Mouse (Mus musculus) megakaryocyte, embryonic 14.5 days (primary cell): ENCODE results near the gene Focad.

Experiments used
- FLI1 ChIP-seq: IDR thresholded peaks from 2 replicates; pipeline ENCODE4 v1.6.1; 2012; ENCODE audit warnings: low read length, inconsistent platforms, mixed read lengths
- GATA1 ChIP-seq: IDR thresholded peaks from 3 replicates; pipeline ENCODE4 v1.6.1; 2012; ENCODE audit warnings: mixed read lengths, low read length, inconsistent platforms, borderline replicate concordance

DNA sequence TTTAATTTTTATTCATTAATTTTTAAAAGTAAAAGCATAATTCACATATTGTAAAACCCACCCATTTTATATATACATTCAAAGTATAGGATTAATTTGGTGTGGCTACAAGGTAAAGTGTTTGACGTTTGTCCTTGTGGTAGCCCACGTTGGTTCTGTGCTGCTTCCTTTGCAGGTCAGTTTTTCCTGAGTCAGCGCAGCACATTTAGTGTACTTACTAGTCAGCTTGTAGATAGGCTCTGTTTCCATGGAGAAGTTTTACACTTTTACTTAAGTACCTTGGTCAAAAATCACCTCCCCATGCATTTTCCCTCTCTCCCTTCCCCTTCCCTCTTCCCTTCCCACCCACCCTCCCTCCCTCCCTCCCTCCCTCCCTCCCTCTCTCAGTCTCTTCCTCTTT, 220.5 kb downstream of the Focad start:
- TF ChIP-seq GATA1 (no peak), FLI1 (no peak)
